Mouse (Mus musculus) natural killer cell, adult 2 months (primary cell): ENCODE results near the gene Slc4a1.

Source experiments
- DNase-seq, 2 experiments: peaks; one replicate each; pipeline ENCODE4 v3.0.0; 2022; ENCODE audit warnings: low spot score in 2 of 2

Slc4a1 gene

DNA sequence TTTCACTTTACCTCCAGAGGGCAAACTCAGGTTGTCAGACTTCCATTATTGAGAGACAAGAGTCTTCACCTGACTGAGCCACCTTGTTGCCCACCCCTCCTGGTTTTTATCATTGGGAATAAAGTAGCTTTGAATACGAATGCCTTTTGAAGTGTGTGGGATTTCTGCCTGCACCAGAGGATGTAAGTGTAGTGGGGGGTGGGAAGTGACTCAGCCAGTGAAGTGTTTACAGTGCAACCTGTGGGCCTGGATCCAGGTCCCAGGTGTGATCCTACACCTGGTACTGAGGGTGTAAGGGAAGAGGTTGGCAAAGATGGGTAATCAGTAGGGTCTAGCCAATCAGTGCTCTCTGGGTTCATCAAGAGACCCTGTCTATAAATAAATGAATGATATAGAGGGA lies 42.5 kb downstream of the Slc4a1 start:
- DNase-seq = no peak

DNA sequence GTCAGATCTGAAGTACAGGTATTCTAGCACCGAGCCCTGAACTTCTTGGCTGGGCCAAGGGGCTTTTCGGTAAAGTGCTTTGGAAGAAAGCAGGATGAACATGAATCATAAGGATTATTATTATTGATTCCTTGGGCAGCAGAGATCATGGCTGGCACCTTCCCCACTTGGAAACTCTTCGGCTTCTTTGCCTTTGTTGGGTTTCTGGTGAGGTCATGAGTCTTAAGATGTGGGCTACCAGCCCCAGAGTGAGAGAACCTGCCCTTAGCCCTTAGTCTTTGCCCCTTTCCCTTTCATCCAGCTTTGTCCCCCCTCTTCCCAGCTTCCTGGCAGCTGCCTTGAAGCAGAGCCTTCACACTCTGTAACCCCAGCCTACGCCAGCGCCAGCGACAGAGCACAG lies 44.1 kb downstream of the Slc4a1 start:
- no peak for DNase-seq

DNA sequence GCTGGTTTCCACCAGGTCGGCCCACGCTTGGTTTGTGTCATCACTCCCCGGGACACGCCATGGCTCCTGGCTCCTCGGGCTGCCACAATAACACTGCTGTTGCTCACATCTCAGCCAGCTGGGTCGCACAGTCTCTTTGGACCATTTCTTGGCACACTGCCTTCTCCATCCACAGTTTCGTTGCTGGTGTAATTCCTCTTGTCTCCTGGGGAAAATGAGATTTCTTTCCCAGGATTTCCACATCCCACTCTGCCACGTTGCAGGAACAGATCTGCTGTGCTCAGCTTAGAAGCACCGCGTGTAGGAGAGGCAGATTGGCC lies 45.4 kb downstream of the Slc4a1 start:
- no peak for DNase-seq

DNA sequence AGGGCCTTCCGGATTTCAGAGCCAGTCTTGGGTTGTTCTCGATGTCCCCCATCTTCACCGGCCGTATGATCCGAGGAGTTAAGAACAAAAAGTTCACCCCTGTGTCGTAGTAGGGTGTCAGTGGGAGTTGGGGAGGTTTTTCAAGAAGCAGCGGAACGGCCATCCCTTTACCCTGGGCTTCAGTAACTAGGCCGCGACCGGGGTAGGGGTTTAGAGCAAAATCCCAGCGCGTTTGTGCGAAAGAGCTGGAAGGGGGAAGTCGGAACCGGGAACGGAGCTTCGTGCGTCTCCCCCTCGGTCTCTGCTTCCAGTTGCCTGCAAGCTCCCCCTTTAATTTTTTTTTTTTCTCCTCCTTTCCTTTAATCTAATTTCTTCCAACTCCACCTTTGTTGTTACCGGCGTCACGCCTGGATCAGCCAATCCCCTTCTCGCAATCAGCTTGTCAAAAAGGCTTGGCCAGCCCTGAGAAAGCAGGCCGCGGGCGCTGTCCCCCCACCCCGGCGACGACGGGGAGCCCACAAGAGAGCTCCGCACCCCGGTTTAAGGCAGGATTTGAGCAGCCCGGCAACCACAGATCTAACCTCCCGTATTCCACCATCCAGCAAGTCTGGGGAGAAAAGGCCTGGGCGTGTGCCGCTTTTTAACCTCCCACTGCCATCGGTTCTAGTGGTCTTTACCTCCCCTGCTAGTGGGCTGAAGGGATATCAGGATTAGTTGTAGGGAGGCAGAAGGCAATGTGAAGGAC lies 45.9 kb downstream of the Slc4a1 start:
- peak; percentile 43 to 45 for DNase-seq

DNA sequence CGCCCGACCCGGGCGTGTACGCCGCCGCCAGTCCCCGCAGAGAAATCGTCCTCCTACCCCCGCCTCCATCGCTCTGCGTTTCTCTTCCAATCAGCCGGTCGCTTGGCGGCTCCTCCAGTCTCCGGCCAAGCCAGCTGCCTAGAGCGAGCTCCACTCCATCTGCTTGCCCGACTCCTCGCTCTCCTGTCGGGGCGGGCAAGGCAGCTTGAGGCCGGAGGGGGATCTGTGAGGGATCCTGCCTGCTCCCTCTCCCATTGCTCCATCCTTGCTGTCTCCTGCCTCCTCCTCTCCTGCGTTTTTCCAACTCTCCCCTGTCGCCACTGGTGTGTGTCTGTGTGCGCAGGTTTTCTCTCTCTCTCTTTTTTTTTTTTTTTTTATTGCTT lies 46.6 kb downstream of the Slc4a1 start, which contains the start of gene Ubtf:
Ubtf (minus strand) TSS at position 333 of the 383 bp plus-strand sequence.
- peak; percentile 65 to 75 for DNase-seq

DNA sequence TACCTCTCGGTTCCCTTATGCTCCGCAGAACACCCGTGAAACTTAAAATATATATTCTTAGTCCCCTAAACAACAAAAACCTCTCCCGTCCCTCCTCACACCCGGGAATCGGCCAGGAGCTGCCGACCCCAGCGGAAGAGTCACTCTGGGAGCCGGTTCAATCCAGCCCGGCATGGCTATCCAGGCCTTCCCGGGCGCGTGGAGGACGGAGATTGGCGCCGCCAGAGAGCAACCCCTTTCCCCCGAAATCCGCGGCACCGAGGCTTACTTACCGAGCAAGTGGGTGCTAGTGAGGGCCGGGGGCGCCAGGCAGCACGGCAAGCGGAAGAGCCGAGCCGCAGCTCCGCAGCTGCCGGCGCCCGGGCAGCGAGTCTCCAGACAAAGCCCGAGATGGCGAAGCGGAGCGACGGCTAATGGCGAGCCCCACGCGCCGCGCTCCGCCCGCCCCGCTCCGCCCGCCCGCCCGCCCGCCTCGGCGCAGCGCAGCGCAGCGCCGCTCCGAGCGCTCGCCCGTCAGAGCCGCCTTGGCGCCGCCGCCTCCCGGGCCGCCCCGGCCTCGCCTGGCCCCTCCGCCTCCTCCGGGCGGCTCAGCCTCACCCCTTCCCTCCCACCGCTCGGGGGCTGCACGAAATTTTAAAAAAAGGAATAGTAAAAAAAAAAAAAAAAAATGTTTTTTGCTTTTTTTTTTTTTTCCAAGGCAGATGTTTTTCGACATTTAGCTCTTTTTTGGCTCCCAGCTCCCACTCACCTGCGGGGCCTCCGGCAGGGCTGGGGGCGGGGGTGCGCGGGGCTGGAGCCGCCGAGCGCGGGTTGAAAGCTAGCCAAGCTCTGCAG lies 47.2 kb downstream of the Slc4a1 start:
- peak; percentile 35 to 48 for DNase-seq

DNA sequence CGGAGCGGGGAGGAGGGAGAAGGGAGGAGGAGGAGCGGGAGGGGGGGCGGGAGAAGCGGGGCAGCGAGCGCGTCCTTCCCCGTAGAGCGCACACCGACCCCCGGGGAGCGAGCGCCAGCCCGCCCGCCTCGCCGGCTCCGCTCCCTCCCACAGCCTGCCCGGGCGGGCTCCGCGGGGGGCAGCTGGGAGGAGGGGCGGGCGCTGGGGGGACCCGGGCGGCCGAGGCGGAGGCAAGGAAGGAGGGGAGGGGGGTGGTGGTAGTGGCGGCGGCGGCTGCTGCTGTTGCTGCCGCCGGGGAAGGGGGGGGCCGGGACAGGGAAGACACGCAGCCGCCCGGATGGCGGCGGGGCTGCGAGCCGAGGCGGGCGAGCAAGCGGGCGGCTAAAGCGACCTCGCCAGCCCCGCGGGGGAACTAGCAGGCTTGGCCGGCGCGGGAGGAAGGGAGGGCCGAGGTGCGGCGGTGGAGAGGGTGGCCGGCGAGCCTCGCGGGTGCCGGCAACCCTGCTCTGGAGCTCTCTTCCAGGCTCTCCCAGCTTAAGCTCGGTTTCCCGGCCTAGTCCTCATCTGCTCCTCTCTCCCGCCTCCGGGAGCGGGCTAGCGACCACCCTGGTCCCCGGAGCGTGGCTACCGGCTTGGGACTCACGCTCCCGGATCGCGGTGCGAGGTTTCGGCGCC lies 48.0 kb downstream of the Slc4a1 start:
- DNase-seq = peak; percentile 35 to 54

- peak; percentile 50 to 66 for DNase-seq
These were observed 48.6 kb downstream of the Slc4a1 start for GRCm38 (mm10) chr11:102317298-102317900.

- peak; percentile 63 to 77 for DNase-seq
These were observed 49.3 kb downstream of the Slc4a1 start for GRCm38 (mm10) chr11:102316572-102317297.

DNA sequence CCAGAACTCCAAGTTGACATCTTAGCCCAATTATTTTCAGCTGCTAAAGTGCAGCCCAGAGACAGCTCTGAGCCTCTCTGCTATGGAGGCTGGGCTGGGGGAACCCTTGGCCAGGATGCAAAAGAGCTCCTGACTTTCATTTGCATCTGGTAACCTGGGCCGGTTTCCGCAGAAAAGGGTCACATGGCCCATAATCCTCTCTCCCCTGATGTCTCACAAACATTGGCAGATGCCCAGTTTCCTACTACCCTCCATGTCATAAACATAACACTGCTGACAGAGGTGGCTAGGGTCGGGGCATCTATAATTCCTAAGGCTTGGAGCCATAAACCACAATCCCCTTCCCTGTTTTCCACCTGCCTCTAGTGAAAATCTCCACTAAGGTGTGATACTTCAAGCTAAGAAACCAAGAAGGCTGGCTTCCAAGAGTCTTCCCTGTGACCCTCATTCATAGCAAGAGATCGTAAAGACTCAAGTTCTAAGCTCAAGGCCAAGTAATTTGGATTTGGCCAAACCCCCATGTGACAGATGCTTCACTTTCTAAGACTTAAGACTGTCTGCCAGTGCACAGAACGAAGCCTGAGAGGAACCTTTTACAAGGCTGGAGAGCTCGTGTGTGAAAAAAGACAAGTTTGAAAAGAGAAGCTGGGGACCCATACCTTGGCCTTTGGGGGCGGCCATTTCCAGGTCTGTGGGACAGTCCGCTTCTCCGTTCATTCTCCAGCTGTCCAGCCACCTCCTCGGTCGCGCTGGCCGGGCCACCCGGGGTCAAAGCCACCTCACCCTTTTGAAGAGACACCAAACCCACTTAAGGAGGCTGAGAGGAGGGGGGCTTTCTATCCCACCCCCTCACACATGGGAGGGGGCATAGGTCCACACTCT lies 50.1 kb downstream of the Slc4a1 start:
- no peak for DNase-seq

- no peak for DNase-seq
These were observed 51.7 kb downstream of the Slc4a1 start for GRCm38 (mm10) chr11:102314321-102314720.

DNA sequence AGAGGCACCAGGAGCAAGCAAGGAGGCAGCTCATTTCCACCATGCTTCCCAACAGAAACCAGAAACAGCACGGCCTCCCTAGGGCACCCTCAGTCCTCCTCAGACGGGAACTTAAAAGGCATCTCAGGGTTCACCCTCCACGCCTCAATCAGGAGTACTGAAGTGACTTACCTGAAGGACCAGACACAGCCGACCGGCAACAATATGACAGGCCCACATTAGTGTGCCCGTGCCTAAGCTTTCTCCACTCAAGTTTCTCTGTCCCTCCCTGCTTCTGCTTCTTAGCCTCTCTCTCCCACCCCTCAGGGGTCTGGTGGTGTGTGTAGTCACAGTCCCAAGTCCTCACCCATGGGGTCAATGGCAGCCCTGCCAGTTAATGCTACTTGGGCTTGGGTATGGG lies 53.4 kb downstream of the Slc4a1 start:
- DNase-seq = no peak

- no peak for DNase-seq
These were observed 54.0 kb downstream of the Slc4a1 start for GRCm38 (mm10) chr11:102311966-102312365.

GRCm38 (mm10) chr11:102310768-102311695 lies 55.0 kb downstream of the Slc4a1 start:
- DNase-seq = no peak

DNA sequence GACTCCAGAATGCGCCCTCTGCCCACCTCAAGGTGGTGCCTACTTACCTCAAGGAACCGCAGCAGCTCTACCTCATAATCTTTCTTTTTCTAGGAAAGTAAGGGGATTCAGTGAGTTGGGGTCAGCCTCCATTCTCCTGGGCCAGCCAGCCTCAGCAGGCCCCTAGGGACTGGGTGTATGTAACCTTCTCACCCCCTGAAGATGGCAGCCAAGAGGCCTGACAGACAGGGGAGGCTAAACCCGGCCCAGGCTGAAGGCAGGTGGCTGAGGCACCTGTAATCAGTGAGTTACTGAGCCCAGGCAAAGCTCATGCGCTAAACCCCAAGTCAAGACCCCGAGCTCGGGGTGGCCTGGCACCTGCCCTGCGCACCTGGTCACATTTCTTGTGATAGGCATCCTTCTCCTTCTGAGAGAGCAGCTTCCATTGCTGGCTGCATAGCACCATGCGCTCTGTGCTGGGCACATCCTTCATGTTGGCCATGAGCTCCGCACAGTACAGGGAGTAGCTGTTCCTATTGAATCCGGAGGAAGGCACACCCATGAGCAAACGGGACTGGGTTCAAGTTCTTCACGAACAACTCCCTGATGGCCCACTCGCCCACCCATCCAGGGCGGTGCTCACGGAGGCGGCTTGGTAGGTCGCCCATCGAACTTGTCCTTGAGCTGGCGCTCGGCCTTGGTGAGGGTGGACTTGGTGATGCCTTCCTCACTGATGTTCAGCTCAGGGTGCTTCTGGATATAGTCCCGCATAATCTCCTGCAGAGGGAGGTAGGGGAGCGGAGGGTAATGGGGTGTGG lies 56.0 kb downstream of the Slc4a1 start:
- DNase-seq = no peak

DNA sequence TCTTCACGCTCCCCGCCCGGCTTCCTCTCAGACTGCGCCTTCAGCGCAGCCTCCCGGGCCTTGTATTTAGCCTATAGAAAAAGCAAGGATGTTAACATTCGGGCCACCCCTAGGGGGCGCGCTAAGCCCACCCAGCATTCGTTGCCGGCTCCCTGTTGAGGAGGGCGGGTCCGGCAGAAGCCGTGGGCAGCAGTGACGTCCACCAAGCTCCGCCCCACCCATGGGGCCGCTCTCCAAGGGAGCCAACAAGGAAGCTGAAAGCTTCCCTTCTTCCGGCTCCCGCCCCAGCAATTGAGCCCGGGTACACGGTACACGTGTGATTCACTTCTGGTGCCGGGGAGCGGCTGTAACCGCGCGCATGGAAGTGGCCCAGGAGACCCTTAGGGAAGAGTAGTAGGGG lies 57.0 kb downstream of the Slc4a1 start:
- DNase-seq = peak; percentile 95 to 96

GRCm38 (mm10) chr11:102308104-102308503 lies 57.9 kb downstream of the Slc4a1 start:
- no peak for DNase-seq

GRCm38 (mm10) chr11:102305359-102305758 lies 60.6 kb downstream of the Slc4a1 start:
- no peak for DNase-seq

- no peak for DNase-seq
These were observed 61.9 kb downstream of the Slc4a1 start for GRCm38 (mm10) chr11:102304141-102304540.
